Mouse (Mus musculus) T-helper 17 cell (primary cell): ENCODE measurements around the gene Gm29797.

ENCODE experiments used
- in situ Hi-C, 2 experiments: fragments of 300-600 bp; cut with MboI, MseI; formaldehyde crosslinking; loops; 1 replicate in 1 of 2; 2 replicates in 1 of 2; pipeline ENCODE4 v1.15.1; 2025; ENCODE audit warnings: high pct_unique_total_duplicates in 2 of 2

Gm29797 gene

DNA sequence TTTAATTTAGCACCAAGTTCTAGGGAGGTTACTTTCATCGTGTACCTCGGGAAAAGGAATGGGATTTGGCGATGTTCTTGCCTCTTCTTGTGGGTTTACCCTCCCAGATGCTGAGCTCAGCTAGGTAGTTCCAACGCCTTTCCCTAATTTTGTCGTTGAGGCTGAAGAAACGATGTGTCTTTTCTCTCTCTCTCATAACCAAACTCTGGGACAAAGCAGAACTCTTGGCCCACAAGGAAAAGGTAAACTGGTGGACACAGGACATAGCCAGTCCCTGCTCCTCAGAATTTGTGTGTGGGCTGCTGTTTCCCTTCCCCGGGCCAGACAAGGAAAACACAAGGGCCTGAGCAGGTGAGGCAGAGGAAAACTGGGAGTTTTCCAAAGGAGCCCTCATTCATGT is 15.2 kb downstream of the Gm29797 start:
- in situ Hi-C loops = no loop called here

DNA sequence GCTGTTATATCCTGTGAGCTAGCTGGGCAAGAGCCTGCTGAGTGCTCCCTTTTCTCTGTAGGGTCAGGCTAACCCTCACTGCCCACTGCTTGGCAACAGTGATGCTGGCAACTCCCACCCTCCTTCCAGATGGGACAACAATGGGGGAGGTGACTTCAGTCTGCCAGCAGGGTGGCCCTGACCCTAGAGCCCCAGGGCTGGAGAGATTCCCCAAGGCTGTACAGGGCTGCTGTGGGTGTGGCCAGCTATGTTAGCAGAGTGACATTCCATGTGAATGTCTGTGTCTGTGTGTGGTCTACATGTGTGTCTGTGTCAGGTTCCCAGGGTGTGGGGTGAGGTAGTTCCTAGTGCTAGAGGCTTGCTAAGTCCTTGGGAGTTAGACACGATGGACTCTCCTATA is 16.7 kb downstream of the Gm29797 start:
- in situ Hi-C loops = no loop called here

DNA sequence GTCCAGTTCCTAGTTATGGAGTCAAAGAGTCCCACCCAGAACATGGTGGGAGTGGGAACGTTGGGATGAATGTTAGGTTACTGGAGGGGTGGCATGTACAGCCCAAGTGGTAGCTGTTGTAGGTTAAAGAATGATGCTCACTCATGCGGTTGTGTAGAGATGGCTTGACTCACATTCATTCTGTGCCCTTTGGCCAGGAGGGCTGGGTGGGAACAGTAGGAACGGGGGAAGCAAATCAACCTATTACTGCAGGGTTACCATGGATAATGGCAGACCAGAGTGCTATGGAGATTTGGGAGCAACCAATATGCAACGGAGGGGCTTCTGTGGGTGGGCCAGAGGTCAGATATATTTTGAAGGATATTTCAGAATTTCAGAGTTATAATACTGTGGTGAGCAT is 18.1 kb downstream of the Gm29797 start:
- in situ Hi-C loops = no loop called here

DNA sequence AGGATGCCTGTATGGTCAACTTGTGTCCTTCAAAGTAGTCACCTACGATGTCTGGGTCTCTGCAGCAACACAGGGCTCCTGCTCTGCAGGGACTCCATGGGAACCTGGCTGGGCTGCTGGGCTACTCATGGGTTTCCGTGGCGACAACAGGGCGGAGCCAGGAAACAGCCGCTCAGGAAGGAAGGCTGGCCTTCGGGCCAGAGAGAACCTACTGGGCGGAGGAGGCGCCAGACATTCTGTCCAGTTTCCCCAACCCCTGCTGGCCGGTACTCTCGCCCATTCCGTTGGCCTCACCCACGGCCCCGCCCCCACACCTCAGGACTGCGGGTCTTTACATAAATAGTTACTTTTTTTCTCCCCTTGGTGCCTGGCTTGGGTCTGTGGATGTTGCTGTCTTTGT is 18.6 kb downstream of the Gm29797 start:
- in situ Hi-C loops = no loop called here

DNA sequence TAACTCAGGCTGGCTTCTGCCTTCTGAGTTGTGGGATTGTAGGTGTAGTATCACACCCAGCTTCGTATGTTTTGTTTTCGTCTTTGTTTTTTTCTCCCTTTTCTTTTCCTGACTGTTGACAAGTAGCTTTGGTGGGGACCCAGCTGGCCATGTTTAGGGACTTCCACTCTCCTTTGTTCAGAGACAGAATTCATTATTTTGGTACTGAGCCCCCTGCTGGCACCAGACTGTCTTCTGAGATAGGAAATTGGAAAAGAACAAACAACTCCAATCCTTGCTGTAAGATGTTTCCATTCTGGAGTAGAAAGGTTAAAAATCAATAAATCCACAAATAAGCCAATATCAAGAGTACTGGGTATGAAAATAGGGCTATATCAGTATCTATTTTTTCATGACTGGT is 19.6 kb downstream of the Gm29797 start:
- in situ Hi-C loops = no loop called here

DNA sequence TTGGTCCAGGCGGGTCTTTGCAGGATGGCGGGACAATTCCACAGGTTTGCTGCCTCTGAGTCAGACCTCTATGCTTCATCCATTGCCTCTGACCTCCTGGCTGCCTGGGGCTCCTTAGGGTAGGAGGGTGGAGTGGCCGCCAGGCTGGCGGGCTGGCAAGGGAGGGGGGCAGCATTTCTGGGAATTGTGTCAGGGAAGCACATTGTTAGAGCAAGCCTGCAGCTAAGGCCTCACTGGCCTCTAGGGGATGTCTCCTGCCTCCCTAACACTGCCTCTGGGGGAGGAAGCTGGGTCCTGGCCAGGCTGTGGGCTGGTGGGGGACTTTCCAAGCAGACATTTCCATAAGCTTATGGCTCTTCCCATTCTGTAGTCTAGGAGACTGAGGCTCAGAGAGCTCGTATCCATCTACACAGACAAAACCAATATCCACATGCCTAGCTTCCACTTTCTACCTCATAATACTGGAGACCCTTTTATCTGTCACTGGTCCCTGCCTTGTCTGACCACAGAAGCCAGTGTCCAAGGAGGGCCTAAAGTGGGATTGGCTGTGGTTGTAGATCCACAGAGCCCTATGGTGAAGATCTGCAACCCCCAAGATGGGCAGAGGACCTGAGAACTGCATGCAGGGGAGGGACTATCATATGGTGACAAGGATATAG is 20.4 kb downstream of the Gm29797 start:
- in situ Hi-C loops = no loop called here

DNA sequence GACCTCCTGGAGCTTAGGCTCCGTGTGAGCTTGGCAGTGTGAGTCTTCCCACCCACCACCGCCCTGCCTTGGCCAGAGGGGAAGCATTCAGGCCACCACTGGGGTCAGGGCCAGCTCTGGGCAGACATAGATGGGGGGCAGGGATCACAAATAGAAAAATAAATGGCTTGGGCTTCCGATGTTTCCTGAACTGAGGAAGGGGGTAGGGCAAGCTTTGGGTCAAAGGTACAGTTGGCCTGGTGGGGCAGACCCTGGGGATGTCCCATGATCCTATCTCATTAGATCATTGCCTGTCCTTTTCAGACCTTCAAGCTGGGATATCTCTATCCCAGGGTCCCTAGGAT is 20.9 kb downstream of the Gm29797 start:
- in situ Hi-C loops = no loop called here

DNA sequence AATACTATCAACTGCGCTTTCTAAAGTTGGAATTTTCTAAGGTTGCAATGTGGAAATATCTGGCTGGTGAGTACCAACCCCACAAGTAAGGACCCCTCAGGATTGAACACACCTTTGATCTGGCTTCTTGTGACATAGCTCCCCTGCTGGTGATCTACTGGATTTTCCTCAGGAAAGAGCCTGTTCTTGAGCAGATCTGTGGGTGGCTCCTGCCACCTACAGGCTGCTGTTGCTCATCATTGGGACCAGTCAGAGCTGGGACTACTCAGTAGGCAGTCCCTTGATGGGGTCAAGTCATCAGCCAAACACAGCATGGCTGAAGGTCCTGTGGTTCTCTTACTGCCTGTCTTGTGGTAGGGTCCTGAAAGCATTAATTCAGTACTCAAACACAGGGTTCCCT is 21.9 kb downstream of the Gm29797 start:
- in situ Hi-C loops = no loop called here

DNA sequence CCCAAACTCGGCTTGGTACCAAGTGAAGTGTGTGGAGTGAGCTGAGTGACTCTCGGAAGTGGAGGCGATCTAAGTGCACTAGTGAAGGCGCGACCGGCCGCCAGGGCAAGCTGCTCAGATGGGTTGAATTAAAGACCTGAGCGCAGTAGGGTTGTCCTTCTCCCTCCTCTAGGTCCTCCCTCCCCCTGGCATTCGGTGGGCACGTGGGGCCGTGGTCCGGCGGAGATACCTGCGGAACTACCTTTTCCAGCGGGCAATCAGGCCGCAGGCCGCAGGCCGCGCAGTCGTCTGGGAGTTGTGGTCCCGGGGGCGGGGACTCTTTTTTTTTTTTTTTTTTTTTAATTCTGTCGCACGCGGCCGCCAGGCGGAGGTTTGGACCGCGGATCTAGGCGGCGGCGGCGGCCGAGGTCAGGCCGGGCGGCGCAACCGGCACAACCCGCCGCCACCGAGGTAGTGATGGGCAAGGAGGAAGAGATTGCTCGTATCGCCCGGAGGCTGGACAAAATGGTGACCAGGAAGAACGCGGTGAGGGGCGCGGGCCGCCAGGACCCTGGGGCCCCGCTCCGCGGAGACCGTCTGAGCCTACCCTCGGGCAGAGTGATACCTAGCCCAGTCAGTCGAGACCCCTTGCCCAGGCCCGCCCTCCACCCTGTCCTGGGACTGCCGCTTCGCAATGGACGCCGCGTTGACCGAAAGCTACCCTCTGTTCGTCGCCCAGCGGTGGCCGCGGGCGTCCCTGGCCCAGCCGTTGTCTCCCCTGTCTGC is 23.3 kb downstream of the Gm29797 start, which contains the start of gene Tcea2:
Gene Tcea2 (plus strand): TSS at position 360 of the 765 bp plus-strand sequence.
- in situ Hi-C loops = loop anchor here in 1 of 2 experiments (10.0 kb wide), 1 partner anchor 185 kb away; the partner anchor contains the start of gene Polr3k

DNA sequence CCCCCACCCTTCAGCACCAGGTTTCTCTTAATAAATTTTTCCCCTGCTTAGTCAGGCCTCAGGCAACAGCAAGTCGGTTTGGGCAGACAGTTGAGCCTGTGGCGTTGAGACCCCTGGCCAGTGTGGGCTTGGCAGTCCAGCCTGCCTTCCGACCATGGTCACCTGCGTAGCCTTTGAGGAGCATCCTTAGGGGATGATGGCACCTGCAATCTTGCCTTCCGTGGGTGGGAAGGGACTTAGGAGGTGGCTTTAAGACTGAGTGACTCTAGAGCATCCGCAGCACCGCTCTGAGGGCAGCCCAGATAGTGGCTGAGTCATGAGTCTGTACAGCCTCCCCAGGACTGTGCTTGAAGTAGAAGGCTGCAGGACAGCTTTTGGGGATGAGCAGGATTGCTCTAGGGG is 23.9 kb downstream of the Gm29797 start:
- in situ Hi-C loops = loop anchor here in 1 of 2 experiments (10.0 kb wide), 1 partner anchor 184 kb away; the partner anchor contains the start of gene Polr3k

DNA sequence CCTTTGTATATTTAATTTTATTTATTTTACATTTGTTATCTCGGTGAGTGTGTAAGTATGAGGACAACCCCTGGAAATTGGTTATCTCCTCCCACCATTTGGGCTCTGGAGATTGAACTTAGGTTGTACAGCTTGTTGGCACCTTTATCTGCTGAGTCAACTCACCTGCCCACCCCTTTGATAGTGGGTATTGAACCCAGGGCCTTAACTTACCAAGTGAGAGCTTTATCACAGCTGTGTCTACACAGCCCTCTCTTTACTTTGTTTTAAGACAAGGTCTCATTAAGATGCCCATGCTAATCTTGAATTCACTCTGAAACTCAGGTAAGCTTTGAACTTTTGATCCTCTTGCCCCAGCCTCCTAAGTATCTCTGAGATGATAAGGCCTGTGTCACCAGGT is 25.1 kb downstream of the Gm29797 start:
- in situ Hi-C loops = loop anchor here in 1 of 2 experiments (10.0 kb wide), 1 partner anchor 183 kb away; the partner anchor contains the start of gene Polr3k

DNA sequence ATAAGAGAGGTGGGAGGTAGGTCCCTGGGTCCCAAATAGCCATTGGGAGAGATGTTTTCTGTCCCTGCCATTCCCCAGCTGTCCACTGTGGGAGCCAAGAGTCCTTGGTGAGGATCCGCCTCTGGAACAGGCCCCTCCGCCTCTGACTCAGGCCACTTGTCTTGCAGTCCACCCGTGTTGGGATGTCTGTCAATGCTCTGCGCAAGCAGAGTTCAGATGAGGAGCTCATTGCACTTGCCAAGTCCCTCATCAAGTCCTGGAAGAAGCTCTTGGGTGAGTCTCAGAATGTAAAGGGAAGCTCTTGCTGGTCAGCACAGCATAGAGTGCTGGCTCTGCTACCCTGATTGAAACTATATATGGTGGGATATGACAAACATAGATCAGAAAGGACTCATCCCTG is 26.5 kb downstream of the Gm29797 start:
- in situ Hi-C loops = loop anchor here in 1 of 2 experiments (10.0 kb wide), 1 partner anchor 181 kb away; the partner anchor contains the start of gene Polr3k

DNA sequence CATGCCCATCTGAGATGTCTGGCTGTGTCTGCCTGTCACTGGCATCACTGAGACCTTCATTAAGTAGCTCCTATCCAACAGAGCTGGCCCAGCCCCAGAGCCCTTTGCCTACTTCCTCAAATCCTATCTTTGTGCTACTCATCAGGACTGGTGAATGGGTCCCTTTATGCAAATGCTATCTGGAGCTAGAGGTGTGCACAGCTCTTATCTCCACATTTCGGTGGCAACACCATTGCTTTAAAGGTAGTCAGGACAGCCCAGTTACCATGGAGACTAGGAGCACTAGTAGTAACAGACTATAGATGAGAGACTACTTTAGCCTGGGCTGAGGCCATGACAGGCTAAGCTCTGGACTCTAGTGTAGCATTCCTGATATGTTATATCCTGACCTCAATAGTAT is 27.9 kb downstream of the Gm29797 start:
- in situ Hi-C loops = loop anchor here in 1 of 2 experiments (10.0 kb wide), 1 partner anchor 180 kb away; the partner anchor contains the start of gene Polr3k

DNA sequence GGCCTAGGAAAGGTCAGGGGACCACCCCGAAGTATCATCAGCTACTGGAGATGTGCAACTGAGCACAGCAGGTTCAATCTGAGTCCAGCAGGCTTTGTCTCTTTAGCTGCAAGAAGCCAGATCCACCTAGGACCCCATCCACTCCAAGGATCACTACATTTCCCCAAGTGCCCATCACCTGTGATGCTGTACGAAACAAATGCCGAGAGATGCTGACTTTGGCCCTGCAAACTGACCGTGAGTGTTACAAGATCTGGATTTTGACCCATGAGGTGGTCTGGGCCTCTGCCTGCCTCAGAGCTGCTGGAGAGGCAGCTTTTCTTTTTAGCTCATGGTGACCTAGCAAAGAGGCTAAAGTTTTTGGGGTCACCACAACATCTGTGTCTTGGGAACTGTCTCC is 28.9 kb downstream of the Gm29797 start:
- in situ Hi-C loops = loop anchor here in 1 of 2 experiments (10.0 kb wide), 1 partner anchor 179 kb away; the partner anchor contains the start of gene Polr3k

DNA sequence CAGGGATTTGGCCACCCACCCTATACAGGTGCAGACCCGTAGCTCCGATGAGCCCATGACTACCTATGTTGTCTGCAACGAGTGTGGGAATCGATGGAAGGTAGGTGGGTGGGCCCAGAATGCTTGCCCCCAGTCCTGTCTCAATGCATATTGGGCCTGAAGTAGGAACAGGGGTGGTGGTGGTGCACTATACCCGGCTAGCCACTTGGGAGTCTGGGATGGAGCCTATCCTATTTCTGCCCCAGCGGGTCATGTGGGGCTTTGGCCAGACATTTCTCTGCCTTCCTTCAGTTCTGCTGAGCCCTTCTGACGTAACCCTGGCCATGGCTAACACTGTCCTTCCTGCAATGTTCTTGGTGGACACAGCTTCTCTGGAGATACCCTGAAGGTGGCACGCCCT is 30.8 kb downstream of the Gm29797 start:
- in situ Hi-C loops = loop anchor here in 1 of 2 experiments (10.0 kb wide), 1 partner anchor 177 kb away; the partner anchor contains the start of gene Polr3k

DNA sequence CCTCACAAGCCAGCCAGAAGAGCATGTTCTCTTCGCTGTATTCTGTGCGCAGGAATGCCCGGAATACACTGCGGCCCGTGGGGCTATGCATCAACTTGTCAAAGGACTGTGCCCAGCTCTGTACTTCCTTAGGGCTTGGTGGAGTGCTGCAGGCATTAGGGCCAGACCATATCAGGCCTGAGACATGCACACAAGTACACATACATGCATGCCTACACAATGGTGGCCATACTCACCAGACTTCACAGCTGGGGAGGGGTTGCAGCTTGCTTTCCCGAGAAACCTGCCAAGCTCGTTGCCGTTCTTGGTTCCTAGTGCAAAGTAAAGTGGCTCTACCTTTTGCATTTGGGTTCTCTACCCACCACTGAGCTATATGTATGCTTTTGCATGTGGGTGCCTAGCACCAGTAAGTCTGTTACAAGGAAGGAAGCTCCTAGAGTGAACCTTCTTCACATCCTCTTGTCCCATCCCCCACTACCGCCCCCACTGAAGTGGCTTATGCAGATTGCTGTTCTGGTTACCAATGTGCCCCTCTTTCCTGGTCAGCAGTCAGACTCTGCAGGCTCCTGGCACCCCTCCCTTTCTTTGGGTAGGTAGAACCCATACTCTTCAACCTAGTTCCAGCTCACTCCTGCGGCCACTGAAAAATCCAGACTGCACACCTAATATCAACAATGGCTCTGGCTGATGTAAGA is 32.8 kb downstream of the Gm29797 start:
- in situ Hi-C loops = loop anchor here in 1 of 2 experiments (10.0 kb wide), 1 partner anchor 175 kb away; the partner anchor contains the start of gene Polr3k

DNA sequence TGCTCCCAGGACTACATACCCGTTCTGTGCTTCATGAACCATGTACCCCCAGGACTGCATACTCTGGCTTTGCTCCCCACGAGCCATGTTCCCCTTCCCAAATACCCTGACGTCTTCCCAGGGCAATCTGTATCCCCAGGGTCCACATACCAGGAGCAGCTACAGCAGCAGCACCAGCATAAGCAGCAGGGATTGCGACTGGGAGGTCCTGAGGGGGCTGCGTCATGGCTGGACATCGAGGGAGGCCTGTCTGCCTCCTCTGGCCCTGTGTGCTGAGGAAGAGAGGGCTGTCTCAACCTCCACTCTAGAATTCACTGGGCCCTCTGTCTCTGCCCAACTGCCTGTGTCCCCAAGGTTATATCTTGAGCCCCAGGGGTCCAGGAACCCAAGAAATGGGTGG is 34.2 kb downstream of the Gm29797 start:
- in situ Hi-C loops = no loop called here

DNA sequence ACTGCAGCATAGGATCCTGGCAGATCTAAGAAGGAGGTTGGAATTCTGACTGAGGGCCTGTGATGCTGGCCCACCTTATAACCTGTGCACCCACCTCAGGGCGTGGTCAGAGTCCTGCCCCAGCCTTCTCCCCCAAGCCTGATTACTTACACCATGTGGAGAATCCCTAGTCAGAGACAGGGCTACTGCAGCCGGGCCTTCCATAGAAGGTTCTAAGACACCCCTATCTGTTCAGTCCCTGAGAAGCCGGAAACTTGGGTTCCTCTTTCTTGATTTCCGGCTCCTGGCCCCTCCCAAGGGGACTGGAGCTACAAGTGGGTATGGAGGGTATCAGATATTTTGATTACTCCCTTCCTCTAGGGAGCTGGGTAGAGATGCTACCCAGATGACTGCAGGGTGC is 34.7 kb downstream of the Gm29797 start:
- in situ Hi-C loops = no loop called here

DNA sequence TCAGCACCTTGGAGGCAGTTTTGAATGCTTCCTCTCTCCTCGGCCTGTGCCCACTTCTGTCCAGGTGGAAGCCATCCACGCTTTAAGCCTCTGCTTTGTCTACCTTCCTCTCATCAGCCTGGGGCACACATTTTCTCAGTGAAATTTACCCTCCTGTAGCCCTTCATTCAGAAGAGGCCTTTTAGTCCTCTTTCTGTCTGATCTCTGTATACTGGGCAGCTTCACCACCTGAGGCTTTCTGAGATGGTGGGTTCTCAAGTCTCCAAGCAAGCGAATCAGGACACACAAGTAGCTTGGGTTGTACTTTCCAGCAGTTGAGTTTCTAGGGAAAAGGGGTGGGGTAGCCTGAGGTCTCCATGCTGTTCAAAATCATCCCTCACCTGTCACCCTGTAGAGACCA is 35.5 kb downstream of the Gm29797 start:
- in situ Hi-C loops = no loop called here

DNA sequence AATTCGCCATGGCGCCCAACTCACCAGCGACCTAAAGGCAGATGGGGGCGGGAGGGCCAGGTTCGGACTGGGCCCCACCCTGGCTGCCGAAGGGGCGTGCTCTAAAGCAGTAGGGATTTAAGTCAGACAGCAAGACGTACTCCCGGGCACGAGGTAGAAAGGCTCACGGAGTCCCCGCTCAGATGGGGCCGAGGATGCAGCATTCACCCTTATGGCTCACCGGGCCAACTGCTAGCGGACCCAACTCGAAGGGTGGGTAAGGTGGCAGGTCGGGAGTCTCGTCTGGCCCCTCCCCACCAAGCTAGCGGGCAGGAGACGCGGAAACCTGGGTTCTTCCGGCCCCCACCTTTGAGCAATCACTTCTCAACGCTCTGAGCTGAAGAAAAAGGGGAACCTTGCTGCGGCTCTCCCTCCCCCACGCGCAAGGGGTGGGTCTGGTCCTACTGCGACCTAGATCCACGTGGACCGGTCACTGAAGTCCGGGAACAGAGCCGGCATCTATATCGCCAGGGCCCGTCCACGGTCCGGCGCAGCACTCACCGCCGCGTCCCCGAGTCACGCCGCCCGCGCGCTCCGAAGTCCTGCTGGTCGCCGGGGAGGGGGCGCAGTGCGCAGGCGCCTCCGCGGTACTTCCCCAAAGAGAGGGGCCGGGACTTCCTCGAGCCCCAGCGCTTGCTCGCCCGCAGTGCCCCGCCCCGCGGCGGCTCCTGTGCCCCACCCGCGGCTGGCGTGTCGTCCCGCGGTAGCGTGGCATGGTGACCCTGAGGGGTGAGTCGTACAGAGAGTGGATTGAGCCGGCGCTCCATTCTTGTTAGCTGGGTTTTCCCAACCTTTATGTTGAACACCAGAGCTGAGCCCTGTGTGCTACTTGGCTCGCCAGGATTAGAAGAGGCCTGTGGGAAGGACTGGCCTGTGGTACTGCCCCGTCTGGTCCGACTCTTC is 36.8 kb downstream of the Gm29797 start, which contains the start of gene Rgs19:
Gene Rgs19 (minus strand): TSS at position 639 of the 942 bp plus-strand sequence.
- in situ Hi-C loops = no loop called here

DNA sequence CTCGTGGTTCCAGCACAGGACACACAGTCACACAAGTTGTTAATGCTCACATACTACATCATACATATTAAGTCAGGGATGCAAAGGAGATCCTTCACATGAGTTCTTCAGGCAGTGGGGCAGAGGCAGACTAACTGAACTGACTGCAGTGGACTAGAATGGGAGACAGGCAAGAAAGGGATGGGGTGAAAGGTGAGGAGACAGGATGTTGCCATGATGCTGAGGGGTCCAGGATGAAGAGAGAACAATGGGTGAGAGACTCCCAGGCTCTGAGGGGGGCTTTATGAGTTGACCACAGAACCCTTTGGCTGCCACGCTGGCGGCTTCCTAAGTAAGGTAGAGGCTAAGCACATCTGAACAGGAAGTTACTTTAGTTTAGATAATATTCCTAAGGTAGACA is 37.7 kb downstream of the Gm29797 start:
- in situ Hi-C loops = no loop called here
